Mouse (Mus musculus) cerebellum, adult 2 months (tissue): ENCODE results near the gene Jmjd7.

Experiments
- CTCF ChIP-seq: fragments of 200-500 bp; IDR thresholded peaks from 2 replicates; pipeline ENCODE4 v1.5.1; 2011; ENCODE audit warnings: low read depth, mild to moderate bottlenecking, control low read depth, low read length, moderate library complexity, borderline replicate concordance; ENCODE audit not compliant: insufficient read depth
- POLR2A ChIP-seq: fragments of 200-500 bp; IDR thresholded peaks from 2 replicates; pipeline ENCODE4 v1.6.1; 2011; ENCODE audit warnings: low read length, control low read depth, borderline replicate concordance; ENCODE audit not compliant: insufficient read depth

DNA sequence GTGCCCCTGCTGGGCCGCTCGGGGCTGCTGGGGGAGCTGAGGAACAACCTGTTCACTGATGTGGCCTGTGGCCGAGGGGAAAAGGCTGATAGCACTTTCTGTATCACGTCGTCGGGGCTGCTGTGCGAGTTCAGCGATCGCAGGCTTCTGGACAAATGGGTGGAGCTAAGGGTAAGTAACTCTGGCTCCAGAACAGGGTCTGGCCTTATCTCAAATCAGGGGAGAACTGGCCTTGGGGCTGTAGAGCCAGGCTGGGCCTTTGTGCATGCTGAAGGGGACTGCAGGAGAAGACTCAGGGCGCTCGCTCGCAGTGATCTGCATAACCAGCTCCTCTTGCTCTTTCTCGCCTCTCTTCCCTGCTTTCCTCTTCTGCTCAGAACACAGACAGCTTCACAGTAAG is 14.4 kb upstream of the Jmjd7 start:
- TF ChIP-seq CTCF = no peak
- no peak for TF ChIP-seq POLR2A
